Mouse (Mus musculus): ENCODE measurements around the gene Scarb1. TPM values are rescaled to one million over a fixed set of nuclear protein-coding genes. Genes with fewer than 3 reads are reported as not detected.

Gene Scarb1
- total RNA-seq, 4 experiments from 2014 or later, result 27.9 to 38.7 (median 34.3) TPM

- DNase-seq (ENCODE audit: low spot score in 2 of 2), result no peak
These were observed 68.5 kb downstream of the Scarb1 start for GRCm38 (mm10) chr5:125272231-125272988.

DNA sequence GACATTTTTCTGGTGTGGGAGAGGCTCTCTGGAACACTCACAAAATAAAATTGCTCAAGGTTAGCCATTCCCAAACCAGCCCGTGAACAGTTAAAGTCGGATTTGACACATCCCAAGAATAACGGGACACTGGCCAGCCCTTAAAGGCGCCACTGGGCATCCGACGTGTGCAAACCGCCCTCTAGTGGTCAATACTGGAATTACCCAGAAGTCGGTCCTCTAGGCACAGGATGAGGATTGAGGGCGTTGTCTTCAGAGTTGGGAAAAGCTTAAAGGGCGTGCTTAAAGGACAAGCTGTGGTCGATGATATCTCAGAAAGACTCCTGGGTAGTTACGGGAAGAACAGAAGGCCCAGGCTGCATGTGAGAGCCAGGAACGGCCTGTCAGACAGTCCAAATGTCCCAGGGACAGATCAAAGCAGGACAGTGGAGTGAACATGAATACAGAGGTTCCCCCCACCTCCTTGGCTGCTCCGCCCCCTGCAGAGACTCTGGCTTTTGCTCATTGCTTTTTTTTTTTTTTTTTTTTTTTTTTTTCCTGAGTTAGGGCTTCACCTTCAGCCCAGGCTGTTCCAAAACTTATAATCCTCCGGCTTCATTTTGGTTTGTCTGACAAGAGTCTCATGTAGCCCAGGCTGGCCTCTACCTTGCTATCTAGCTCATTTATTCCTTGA is 69.2 kb downstream of the Scarb1 start:
- peak; percentile 57 to 87 for DNase-seq (ENCODE audit: low spot score in 2 of 2)

DNA sequence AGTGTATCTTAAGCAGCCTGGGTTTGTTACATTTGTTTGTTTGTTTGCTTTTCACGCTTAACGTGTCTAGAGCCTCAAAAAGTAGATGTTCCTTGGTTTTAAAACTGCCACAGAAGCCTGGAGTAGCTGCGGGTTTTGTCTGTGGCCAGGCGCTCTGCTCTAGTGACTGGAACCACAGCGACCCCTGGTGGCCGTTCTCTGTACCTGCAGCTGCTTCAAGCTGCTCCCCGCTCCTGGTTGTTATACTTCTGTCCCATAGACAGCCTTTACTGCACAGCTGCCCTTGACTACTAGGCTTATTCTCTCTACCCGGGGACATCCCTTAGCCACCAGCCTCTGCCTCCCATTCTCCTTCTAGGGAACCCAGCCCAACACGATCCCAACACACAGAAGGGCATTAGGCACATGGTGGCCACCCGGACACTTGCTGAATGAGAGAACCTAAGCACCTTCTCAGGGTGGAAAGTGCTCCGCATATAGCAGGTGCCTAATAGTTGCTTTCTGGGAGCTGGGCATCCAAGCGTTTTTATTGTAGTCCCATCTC is 70.2 kb downstream of the Scarb1 start:
- DNase-seq (ENCODE audit: low spot score in 2 of 2), result peak in 1 of 2 experiments; percentile 70

DNA sequence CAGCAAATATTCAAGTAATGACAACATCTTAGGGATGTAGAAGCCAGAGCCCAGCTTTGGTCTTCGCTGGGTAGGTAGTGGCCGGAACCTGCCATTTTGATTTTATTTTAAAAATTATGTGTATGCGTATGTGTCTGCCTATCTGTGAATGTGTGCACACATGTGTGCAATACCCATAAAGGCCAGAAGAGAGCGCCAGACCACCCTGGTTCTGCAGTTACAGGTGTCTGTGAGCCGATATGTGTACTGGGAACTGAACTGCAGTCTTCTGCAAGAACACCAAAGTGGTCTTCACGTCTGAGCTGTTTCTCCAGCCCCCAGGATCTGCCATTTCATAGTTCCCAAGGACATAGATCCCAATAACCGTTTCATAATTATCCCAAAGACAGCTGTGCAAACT is 71.1 kb downstream of the Scarb1 start:
- DNase-seq (ENCODE audit: low spot score in 2 of 2), result no peak

DNA sequence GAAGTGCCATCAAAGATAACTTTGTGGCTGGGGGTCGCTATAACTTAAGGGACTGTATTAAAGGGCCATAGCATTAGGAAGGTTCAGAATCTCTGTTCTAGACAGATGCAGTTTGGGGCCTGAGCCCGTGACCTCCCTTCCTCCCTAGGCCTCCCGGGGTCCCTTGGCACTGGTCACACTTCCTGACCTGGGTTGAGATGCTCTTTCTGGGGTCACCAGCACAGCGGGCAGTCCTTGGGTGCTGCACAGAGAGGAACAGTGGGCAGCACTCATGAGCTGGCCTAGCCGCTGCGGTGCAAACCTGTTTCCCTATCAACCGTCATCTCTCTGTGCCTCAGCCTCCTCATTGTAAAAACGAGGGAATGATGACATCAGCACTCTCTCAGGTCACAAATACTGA is 71.5 kb downstream of the Scarb1 start:
- no peak for DNase-seq (ENCODE audit: low spot score in 2 of 2)

DNA sequence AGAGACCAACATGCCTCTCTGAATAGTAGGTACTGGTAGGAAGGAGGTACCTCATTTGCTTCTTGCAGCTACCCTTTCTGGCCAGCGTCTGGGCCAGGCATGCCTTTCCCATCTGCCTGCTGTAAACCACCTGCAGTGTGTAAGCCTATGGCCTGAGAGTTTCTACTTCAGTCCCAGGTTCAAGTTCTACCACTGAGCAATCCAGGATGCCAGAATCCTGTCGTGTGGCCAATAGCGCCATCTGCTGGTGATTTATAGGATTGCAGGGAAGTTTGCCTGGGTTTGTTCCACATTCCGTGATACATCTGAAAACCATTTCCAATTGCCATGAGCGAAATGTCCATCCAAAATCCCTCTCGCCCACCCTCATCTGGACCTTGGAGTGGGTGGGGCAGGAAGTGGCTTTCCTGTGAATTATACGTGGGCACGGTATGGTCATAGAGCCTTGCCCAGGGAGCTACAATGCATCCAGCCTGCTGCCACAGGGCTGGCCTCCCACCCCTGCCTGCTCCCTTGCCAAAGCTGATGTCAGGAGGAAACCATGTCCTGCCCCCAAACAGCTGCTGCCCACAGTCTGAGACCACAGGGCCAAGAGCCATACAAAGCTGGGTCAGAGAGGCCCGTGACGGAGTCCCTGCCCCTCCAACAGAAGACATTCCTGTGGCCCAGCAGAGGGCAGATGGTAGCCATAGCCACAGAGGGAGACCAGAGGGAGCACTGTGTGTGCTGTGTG is 72.7 kb downstream of the Scarb1 start:
- DNase-seq (ENCODE audit: low spot score in 2 of 2), result peak; percentile 67 to 89

DNA sequence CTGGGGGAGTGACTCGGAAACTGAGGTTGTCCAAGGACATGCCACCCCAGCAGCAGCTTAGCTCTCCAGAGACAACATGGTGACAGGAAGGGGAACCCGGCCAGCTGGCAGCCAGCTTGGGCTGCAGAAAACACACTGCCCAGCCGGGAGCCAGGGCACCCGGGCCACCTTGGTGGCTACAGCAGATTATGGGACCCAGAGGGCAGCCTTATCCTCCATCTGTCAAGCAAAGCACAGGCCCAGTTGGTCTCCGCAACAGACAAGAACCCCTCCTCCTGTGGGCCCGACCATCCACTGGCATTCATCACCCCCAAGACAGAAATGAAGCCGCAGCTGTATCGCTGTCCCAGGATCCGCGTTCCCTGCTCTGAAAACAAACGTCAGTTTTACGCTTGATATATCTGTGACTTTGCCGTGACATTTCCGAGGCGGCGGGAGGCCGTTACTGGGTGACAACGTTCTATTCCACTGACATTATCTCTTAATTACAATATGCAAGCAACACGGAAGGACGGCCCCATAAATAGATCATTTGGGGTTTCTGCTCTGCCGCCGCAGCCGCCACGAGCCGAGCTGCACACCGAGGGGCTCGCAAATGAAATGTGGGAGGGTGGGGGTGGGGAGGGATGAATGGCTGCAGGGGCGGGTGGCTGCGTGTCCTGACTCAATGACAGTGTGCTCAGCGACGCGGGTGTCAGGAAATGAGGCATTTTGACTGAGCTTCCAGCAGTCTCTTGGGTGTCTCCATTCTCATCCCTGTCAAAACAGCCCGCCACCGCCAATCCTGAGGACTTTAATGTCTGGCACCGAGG is 73.5 kb downstream of the Scarb1 start:
- DNase-seq (ENCODE audit: low spot score in 2 of 2), result peak in 1 of 2 experiments; percentile 48

- no peak for DNase-seq (ENCODE audit: low spot score in 2 of 2)
These were observed 74.8 kb downstream of the Scarb1 start for GRCm38 (mm10) chr5:125266128-125266527.

- DNase-seq (ENCODE audit: low spot score in 2 of 2), result no peak
These were observed 76.2 kb downstream of the Scarb1 start for GRCm38 (mm10) chr5:125264700-125265099.

GRCm38 (mm10) chr5:125262578-125262977 is 78.3 kb downstream of the Scarb1 start:
- peak in 1 of 2 experiments; percentile 57 for DNase-seq (ENCODE audit: low spot score in 2 of 2)

GRCm38 (mm10) chr5:125253917-125254316 is 87.0 kb downstream of the Scarb1 start:
- no peak for DNase-seq (ENCODE audit: low spot score in 2 of 2)

GRCm38 (mm10) chr5:125253448-125253847 is 87.4 kb downstream of the Scarb1 start:
- no peak for DNase-seq (ENCODE audit: low spot score in 2 of 2)

DNA sequence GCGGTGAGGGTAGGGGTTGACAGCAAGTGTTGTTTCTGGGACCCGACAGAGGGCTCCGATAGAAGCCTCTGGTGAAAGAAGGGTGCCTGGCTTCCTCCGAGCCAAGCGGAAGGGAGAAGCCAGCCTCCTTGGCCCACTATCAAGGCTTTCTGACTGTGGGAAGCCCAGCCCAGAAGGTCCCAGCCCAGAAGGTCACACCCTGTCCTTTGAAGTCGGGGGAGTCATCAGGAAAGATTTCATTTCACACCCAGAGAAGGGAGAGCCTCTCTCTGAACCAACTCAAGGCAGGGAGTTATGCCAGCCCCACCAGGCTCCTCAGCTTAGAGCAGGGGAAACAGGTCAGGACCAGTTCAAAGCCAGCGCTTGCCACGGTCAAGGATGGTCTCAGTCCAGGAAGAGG is 88.2 kb downstream of the Scarb1 start:
- no peak for DNase-seq (ENCODE audit: low spot score in 2 of 2)

- no peak for DNase-seq (ENCODE audit: low spot score in 2 of 2)
These were observed 88.8 kb downstream of the Scarb1 start for GRCm38 (mm10) chr5:125251885-125252615.

DNA sequence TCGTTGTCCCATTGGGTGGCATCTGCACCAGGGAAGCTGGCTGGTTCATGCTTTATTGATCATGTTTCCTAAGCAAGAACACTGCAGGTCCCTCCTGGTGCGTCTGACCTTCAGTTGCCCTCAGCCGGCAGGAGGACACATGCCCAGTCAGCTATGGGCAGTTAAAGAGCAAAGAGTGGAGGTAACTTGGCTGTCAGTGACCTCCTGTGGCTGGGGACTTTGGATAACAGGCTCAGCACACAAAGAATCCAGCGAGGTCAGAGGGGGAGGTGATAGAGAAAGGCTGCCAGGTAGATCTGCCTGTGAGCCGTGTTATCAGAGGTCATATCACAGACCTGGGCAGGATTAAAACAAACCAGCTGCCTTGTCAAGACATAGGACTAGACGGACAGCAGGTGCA is 91.7 kb downstream of the Scarb1 start:
- no peak for DNase-seq (ENCODE audit: low spot score in 2 of 2)

GRCm38 (mm10) chr5:125246711-125247110 is 94.2 kb downstream of the Scarb1 start:
- DNase-seq (ENCODE audit: low spot score in 2 of 2), result no peak

- DNase-seq (ENCODE audit: low spot score in 2 of 2), result peak in 1 of 2 experiments; percentile 49
These were observed 95.3 kb downstream of the Scarb1 start for GRCm38 (mm10) chr5:125245534-125246151.

DNA sequence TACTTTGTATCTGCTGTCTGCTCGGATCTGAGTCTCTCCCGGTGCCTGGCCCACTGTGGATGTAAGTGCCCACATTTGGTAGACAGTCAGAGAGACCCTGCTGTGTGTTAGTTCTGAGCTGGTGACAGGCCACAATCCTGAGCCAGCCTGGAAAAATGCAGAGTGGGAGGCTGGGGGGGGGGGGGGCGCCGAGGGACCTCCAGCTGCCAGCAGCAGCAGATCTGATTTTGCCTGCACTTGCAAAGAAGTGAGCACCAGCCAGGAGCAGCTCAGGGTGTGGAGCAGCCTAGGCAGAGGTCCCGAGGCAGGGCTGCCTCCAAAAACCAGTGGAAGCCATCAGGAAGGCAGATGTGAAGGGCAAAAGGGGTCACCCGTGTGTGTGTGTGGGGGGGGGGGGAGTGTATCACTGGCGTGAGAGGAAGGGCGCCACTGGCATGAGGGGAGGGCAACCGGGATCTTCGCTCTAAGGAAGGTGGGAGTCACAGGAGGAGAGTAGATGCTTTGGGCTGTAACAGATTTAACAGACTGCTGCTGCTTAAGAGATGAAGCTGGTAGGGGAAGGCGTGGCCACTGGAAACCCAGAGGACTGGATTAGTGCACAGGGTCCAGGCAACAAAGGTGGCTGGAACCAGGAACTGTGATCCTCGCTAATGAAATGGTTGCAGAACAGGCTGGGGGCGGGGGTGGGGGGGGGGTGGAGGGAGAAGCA is 95.9 kb downstream of the Scarb1 start:
- DNase-seq (ENCODE audit: low spot score in 2 of 2), result no peak

- DNase-seq (ENCODE audit: low spot score in 2 of 2), result peak; percentile 93 to 95
These were observed 97.0 kb downstream of the Scarb1 start for GRCm38 (mm10) chr5:125243928-125244327.

Data from layer of hippocampus, adult 8-10 months (tissue).